Mouse (Mus musculus): ENCODE results near the gene Tulp3. TPM values are rescaled to one million over a fixed set of nuclear protein-coding genes. Genes with fewer than 3 reads are reported as not detected.
A peak's percentile ranks its signal among the peaks of the same experiment; 100 is the strongest.

The Tulp3 gene
- polyA plus RNA-seq, 1 experiment from 2014 or later: 22.2 TPM

DNA sequence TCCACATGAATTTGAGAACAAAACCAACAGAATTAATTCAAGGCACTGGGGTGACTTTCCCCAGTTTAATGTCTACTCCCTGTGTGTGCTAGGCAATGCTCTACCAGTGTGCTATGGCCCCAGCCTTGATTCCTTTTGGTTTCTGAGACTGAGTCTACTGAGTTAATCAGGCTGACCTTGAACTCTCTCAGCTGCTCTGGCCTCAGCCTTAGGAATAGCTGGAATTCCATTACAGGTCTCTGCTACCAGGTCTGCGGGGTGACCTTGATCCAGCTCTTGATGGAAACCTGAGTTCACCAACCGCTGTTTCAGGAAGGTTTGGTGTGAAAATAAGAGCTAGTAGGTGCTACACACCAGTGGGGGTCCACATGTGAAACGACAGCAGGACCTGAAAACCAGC lies 53.8 kb downstream of the Tulp3 start:
- H3K4me1 ChIP-seq: peaks cover 16% of the 10 kb centered on the region
- no peak overlapping the region for H3K27ac ChIP-seq
- ATAC-seq (ENCODE audit: low FRiP score): no peak
- 83% methylated on average over 3 of the region's 3 CpGs for whole genome bisulfite sequencing
- H3K4me2 ChIP-seq (replicated peaks): no peak overlapping the region
- H3K27me3 ChIP-seq: peaks cover 55% of the 10 kb centered on the region
- 0 out of 2 replicates have a peak, but pooled peaks cover 4% of the 10 kb centered on the region for H3K9me3 ChIP-seq (replicated peaks)
- H3K36me3 ChIP-seq: no peaks in the 10 kb centered on the region
- H3K4me3 ChIP-seq: no peak overlapping the region
- H3K9ac ChIP-seq: no peak overlapping the region

DNA sequence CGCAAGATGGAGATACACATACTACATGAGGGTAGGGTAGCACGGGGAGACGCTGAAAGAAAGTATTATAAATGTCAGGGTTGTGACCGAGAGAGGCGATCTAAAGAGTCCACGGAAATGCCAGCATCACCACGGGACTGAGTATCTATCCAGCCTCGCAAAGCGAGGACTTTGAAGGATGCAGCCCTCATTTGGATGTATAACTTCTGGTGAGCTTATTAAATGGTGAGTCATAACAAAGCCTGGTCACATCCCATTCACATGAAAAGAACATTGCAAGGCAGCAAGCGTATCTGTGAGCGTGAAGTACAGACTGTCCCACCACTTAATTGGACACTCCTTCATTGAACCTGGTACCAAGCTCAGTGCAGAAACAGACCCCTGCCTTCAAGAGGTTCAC lies 54.2 kb downstream of the Tulp3 start:
- peaks cover 59% of the 10 kb centered on the region for H3K27me3 ChIP-seq
- ATAC-seq (ENCODE audit: low FRiP score): no peak
- H3K4me3 ChIP-seq: 0 out of 2 replicates have a peak overlapping the region, but pooled peaks have one; percentile 67
- peak overlapping the region; percentile 100 for H3K4me2 ChIP-seq (replicated peaks)
- no peak overlapping the region for H3K9ac ChIP-seq
- H3K4me1 ChIP-seq: peaks cover 21% of the 10 kb centered on the region
- no peak overlapping the region for H3K27ac ChIP-seq
- H3K9me3 ChIP-seq (replicated peaks): 0 out of 2 replicates have a peak, but pooled peaks cover 4% of the 10 kb centered on the region
- no peaks in the 10 kb centered on the region for H3K36me3 ChIP-seq
- WGBS: 49% methylated on average over 11 of the region's 11 CpGs

DNA sequence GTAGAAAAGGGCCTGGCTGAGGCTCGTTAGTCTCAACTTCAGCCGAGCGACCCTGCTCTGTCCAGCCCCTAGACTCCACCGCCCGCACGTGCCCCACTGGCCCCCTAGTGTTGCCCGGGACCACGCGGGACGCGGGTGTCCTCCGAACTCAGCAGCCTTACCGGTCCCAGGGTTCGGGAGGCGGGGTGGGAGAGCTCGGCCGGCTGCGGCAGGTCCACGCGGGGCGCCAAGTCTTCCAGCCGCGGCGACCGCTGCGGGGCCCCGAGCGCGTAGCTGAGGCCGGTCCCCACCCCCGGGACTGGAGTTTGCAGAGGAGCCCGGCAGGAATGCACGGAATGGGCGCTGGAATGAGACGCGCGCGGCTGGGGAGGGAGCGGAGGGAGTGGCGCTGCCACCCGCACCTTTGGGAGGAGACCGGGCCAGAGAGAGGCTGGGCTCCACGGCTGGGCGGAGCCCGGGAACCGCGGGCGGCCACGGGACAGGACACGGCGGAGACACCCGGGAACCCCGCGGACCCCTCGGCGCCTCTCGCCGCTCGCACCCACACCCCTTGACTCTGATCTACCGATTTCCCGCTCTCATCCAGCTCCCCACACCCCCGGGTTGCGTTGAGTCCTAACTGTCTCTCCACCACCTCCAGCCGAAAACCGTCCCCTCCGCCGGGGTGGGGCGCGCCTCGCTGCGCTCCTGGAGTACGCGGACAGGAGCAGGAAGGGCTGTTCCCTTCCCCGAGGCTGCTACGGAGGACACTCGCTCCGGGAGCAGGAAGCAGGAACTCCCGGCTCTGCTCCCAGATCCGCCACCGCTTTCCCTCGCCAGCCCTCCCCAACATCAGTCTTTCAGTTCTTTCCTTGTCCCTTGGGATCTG lies 55.3 kb downstream of the Tulp3 start, which contains the start of gene Tead4:
Gene Tead4 (minus strand): TSS at position 690 of the 868 bp plus-strand sequence.
- H3K9me3 ChIP-seq (replicated peaks): 0 out of 2 replicates have a peak, but pooled peaks cover 4% of the 10 kb centered on the region
- peak within 1 kb of the TSS; percentile 66 for H3K9ac ChIP-seq
- WGBS: under 1% methylated on average over 74 of the region's 81 CpGs
- peak within 1 kb of the TSS; percentile 67 for H3K4me3 ChIP-seq
- H3K4me1 ChIP-seq: peaks cover 27% of the 10 kb centered on the region
- H3K27me3 ChIP-seq: peaks cover 66% of the 10 kb centered on the region
- no peak within 1 kb of the TSS for H3K27ac ChIP-seq
- peak; percentile 68 for ATAC-seq (ENCODE audit: low FRiP score)
- peak within 1 kb of the TSS; percentile 100 for H3K4me2 ChIP-seq (replicated peaks)
- no peaks in the 10 kb centered on the region for H3K36me3 ChIP-seq

DNA sequence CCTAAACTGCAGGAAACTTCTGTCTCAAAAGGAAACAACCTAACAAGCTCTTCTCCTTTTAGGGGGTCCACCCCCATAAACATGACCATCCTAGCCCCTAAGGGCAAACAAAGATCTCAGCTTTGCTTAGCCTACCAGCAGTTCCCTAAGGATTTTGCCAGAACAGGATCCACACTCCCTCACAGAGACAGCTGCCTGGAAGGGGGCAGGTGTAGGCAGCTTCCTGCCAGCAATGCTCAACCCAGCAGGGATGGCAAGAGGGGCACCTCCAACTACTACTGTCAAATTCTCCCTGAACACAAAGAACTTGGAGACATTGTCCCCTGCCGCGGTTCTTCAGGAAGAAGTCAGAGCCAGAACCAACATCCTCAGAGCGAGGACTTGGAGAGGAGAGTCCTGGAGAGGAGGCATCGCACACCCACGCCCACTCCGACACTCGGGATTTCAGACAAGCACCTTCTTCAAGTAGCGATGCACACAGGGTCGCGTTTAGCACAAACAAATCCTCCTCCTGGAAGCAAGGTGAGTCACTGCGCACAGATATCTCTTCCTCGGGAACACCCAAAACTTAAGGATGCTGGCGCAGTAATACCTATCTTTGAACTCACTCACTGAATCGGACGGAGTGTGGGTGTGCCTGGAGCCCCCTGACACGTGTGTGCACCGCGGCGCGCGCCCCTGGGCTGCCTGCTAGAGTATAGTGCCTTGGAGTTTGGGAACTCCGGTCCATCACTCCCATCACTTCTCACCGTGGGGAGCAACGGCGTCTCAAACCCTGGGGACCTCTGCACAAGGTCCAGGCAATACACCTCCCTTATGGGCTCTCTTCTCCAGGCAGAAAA lies 56.1 kb downstream of the Tulp3 start:
- peak; percentile 23; the same call in 1 of the 2 replicates for ATAC-seq (ENCODE audit: low FRiP score)
- peak overlapping the region; percentile 67 for H3K4me3 ChIP-seq
- WGBS: 2% methylated on average over 25 of the region's 25 CpGs
- H3K4me2 ChIP-seq (replicated peaks): peak overlapping the region; percentile 100
- no peak overlapping the region for H3K27ac ChIP-seq
- 0 out of 2 replicates have a peak, but pooled peaks cover 4% of the 10 kb centered on the region for H3K9me3 ChIP-seq (replicated peaks)
- peaks cover 66% of the 10 kb centered on the region for H3K27me3 ChIP-seq
- peaks cover 27% of the 10 kb centered on the region for H3K4me1 ChIP-seq
- no peaks in the 10 kb centered on the region for H3K36me3 ChIP-seq
- peak overlapping the region; percentile 66 for H3K9ac ChIP-seq

DNA sequence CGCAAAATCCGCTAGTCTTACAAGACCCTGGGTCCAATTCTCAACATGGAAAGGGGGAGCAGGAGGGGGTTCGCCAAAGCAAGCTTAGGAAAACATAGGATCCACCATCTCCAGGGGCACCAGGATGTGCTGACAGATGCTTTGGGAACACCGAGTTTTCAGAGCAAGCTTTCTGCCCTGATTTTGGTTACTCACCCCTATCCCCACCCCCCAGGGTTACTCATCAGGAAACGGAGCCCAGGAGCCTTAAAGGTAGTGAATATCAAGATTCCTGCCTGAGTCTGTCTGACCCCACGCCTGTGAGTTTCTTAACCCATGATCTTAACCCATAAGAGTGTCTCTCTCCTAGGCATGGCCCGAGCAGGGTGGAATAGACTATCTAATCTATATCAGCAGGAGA lies 57.4 kb downstream of the Tulp3 start:
- Histone ChIP-seq H3K9ac (no peak overlapping the region), H3K9me3 (replicated peaks) (0 out of 2 replicates have a peak, but pooled peaks cover 4% of the 10 kb centered on the region), H3K4me1 (peaks cover 27% of the 10 kb centered on the region), H3K36me3 (no peaks in the 10 kb centered on the region), H3K4me2 (replicated peaks) (no peak overlapping the region), H3K27ac (no peak overlapping the region), H3K27me3 (peaks cover 66% of the 10 kb centered on the region), H3K4me3 (no peak overlapping the region)
- 41% methylated on average over 7 of the region's 7 CpGs for WGBS
- no peak for ATAC-seq (ENCODE audit: low FRiP score)

DNA sequence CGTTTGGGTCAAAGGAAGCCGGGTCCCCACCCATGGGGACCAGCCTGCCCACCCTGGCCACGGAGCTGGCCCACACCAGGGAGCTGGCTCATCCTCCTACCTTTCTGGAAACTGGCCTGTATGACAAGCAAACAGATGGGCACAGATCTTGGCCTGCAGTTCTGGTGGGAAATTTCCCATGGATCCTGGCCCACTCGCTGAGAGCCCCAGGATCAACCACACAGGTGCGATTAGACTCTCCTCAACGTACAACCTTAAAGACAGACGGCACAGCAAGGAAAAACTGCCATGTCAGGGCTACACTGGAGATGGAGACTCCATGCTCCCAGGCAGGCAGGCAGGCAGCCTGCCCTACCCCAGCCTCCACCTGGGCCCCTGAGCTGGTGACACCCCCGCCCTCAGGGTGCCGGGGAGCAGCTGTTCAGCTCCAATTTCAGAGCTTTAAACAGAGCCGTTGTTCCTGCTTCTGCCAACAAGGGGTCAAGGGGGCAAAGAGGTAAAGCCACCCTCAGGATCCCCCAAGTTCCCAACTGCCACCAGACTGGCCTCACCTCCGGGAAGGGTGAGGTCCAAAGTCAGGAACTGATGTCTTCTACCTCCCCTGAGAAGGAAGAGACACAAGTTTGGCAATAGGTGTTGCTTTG lies 58.8 kb downstream of the Tulp3 start:
- H3K4me2 ChIP-seq (replicated peaks): no peak overlapping the region
- no peak overlapping the region for H3K4me3 ChIP-seq
- H3K27ac ChIP-seq: no peak overlapping the region
- WGBS: 40% methylated on average over 11 of the region's 11 CpGs
- peaks cover 27% of the 10 kb centered on the region for H3K4me1 ChIP-seq
- no peak for ATAC-seq (ENCODE audit: low FRiP score)
- peaks cover 59% of the 10 kb centered on the region for H3K27me3 ChIP-seq
- no peaks in the 10 kb centered on the region for H3K9me3 ChIP-seq (replicated peaks)
- no peaks in the 10 kb centered on the region for H3K36me3 ChIP-seq
- H3K9ac ChIP-seq: no peak overlapping the region

DNA sequence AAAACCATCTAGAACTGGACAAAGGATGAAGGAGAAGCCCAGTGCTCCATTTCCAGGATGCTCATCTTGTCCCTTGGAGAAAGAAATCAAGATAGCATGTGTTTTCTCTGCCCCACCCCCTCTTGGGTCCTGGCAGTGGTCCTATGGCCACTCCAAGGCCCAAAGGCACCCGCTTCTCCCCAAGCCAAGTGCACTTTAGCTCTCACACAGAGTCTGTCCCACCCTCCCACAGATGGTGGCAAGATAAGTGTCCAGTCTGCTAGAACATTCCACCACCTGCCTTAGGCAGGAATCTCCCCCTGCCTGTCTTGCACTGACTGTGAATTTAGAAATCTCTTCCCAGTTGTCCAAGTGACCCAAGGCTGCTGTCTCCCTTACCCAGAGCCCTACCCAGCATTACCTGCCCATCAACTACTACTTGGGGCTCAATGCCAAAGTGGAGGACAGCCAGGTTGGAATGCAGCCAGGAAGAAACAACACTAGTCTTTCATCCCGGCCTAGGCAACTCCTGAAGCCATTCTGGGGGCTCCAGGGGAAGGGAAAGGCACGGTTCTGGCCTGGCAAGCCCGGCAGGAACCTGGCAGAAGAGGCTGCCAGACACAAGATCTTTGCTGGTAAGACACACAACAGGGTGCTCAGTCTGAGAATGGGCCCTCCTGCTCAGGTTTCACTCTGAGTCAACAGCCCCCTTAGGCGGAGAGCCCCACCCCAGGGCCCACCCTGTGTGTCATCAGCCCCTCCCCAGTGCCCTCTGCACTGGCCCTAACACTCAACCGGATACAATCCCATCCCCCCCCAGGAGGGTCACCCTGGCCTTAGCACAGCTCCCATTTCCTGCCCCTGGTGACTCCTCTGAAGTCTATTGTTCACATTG lies 59.5 kb downstream of the Tulp3 start:
- Histone ChIP-seq H3K4me1 (peaks cover 27% of the 10 kb centered on the region), H3K4me2 (replicated peaks) (no peak overlapping the region), H3K27me3 (peaks cover 51% of the 10 kb centered on the region), H3K36me3 (no peaks in the 10 kb centered on the region), H3K4me3 (no peak overlapping the region), H3K9me3 (replicated peaks) (no peaks in the 10 kb centered on the region), H3K27ac (no peak overlapping the region), H3K9ac (no peak overlapping the region)
- ATAC-seq (ENCODE audit: low FRiP score): 0 out of 2 replicates have a peak, but pooled peaks have one; percentile 23
- WGBS: 36% methylated on average over 6 of the region's 6 CpGs

DNA sequence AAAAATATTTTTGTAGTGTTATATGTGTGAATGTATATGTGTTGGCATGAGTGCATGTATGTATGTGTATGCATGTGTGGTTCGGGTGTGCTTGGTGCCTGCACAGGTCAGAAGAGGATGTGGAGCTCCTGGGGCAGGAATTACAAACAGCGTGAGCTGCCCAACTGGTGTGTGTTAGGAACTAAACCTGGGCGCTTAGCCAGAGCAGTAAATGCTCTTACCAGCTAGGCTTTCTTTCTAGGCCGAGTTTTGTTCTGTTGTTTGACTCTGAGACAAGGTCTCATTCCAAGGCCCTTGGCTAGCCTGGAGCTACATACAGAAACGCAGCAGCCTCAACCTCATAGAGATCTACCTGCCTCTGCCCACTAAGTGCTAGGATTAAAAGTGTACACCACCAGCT lies 64.4 kb downstream of the Tulp3 start:
- no peak overlapping the region for H3K9ac ChIP-seq
- H3K9me3 ChIP-seq (replicated peaks): no peaks in the 10 kb centered on the region
- peaks cover 5% of the 10 kb centered on the region for H3K4me1 ChIP-seq
- H3K4me3 ChIP-seq: no peak overlapping the region
- WGBS: 82% methylated on average over 5 of the region's 5 CpGs
- no peak overlapping the region for H3K4me2 ChIP-seq (replicated peaks)
- ATAC-seq (ENCODE audit: low FRiP score): no peak
- H3K36me3 ChIP-seq: no peaks in the 10 kb centered on the region
- no peak overlapping the region for H3K27ac ChIP-seq
- peaks cover 11% of the 10 kb centered on the region for H3K27me3 ChIP-seq

DNA sequence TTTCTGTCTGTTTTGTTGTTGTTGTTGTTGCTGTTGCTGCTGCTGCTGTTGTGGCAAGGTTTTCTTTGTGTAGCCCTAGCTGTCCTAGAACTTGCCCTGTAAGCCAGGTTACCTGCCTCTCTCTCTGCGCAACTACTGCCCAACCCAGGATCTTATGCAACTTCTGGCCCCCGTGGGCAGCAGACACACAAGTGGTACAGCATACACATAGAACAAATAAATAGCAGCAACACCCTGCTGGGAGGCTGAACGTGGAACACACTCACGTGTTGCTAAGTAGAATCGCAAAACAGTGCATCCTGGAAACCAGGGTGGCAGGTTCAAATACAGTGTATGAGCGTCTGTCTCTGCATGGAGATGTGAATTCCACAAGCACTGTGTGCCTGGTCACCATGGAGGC lies 67.0 kb downstream of the Tulp3 start:
- Histone ChIP-seq H3K36me3 (no peaks in the 10 kb centered on the region), H3K27ac (no peak overlapping the region), H3K9me3 (replicated peaks) (no peaks in the 10 kb centered on the region), H3K27me3 (peaks cover 10% of the 10 kb centered on the region), H3K4me1 (peaks cover 9% of the 10 kb centered on the region), H3K9ac (no peak overlapping the region), H3K4me3 (no peak overlapping the region), H3K4me2 (replicated peaks) (no peak overlapping the region)
- no peak for ATAC-seq (ENCODE audit: low FRiP score)
- 77% methylated on average over 6 of the region's 6 CpGs for WGBS

DNA sequence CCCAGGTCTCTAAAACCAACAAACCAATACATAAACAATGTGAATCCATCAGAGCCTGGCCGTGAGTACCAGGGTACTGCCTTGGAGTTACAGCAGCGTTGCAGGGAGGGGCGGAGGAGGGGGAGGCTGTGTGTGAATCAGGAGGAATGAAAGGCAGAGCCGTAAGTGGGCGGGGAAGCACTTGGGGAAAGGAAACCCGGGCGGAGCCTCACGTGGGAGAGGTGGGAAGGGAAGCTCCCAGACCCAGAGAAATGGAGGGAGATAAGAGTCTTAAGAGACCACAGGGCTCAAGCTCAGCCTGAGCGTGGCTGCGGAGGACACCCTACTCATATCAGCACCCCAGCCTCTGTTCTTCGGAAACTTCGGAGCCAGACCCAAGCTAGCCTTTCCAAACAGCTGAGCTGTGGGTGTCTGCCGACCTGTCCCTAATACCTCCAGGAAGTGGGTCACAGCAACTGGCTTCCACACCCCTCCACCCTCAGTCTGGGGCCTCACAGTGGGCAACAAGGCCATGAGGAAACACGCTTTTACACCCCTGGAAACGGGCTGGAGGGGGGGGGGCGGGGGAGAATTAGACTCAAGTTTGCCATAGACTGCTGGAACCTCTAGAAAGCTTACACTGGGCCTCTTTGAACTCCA lies 69.7 kb downstream of the Tulp3 start:
- whole genome bisulfite sequencing: 13% methylated on average over 16 of the region's 16 CpGs
- H3K4me2 ChIP-seq (replicated peaks): peak overlapping the region; percentile 45
- peak; percentile 43; the same call in 1 of the 2 replicates for ATAC-seq (ENCODE audit: low FRiP score)
- H3K27me3 ChIP-seq: peaks cover 10% of the 10 kb centered on the region
- H3K27ac ChIP-seq: no peak overlapping the region
- H3K36me3 ChIP-seq: no peaks in the 10 kb centered on the region
- H3K9ac ChIP-seq: no peak overlapping the region
- no peaks in the 10 kb centered on the region for H3K9me3 ChIP-seq (replicated peaks)
- H3K4me1 ChIP-seq: peaks cover 9% of the 10 kb centered on the region
- peak overlapping the region; percentile 15; the same call in 1 of the 2 replicates for H3K4me3 ChIP-seq

DNA sequence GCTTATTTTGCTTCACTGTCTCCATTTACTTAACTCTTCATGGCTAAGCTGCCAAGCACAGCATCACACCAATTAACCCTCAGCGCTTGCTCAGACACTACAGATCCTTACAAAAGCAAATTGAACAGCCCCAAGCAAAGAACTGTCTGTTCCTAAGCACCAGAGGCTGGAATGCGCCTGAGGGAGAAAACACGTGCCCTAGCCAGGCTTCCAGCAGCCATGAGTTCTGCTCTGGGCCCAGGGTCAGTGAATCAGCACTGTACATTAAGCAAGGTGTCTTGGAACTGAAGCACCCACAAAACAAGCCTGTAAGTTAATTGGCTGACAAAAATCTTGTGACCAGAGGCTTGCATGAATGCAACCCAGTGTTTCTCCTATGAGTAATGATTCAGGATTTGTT lies 73.5 kb downstream of the Tulp3 start:
- H3K4me1 ChIP-seq: peaks cover 9% of the 10 kb centered on the region
- WGBS: 3% methylated on average over 3 of the region's 3 CpGs
- no peak overlapping the region for H3K27ac ChIP-seq
- H3K4me3 ChIP-seq: no peak overlapping the region
- peak; percentile 78 for ATAC-seq (ENCODE audit: low FRiP score)
- H3K9ac ChIP-seq: no peak overlapping the region
- H3K36me3 ChIP-seq: no peaks in the 10 kb centered on the region
- H3K27me3 ChIP-seq: peaks cover 10% of the 10 kb centered on the region
- H3K4me2 ChIP-seq (replicated peaks): no peak overlapping the region
- no peaks in the 10 kb centered on the region for H3K9me3 ChIP-seq (replicated peaks)
